Mouse (Mus musculus): ENCODE measurements around the gene Mrpl39.

Mrpl39 gene

GRCm38 (mm10) chr16:84744703-84745490 lies 9.4 kb upstream of the Mrpl39 start:
- no peak for DNase-seq (ENCODE audit: low spot score in 2 of 2)

DNA sequence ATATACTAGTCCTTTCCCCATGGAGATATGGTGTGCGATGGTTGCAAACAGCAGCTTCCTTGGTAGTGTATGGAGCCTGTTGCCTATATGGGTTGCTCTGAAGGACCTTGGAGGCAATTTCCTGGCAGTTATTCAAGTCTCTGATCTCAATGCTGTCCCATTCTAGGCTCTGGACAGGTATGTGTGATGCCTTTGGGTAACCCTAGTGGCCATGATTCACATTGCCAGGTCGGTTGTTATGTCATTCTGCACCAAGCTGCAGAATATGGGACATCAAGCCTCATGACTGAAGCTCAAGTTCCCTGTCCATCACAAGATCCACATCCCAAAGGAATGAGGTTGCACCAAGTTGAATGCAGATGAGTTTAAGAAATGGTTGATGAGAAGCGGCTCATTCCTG lies 1.8 kb upstream of the Mrpl39 start:
- no peak for DNase-seq (ENCODE audit: low spot score in 2 of 2)

DNA sequence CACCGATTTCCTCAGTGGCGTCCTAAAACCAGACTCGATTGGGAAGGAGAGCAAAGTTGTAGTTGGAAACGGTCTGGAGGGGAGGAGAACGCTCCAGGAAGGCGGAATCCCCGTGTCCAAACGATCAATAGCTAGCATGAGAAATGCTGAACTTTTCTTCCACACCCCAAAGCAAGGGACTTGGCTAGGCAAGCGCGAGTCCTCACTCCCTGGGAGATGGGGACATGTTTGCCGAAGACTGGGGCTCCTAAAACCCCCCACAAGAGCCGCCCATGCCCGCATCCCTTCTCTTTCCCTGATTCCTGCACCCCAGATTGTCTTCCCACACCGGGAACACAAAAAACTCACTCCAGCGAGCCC lies 756 bp downstream of the Mrpl39 start:
- no peak for DNase-seq (ENCODE audit: low spot score in 2 of 2)

DNA sequence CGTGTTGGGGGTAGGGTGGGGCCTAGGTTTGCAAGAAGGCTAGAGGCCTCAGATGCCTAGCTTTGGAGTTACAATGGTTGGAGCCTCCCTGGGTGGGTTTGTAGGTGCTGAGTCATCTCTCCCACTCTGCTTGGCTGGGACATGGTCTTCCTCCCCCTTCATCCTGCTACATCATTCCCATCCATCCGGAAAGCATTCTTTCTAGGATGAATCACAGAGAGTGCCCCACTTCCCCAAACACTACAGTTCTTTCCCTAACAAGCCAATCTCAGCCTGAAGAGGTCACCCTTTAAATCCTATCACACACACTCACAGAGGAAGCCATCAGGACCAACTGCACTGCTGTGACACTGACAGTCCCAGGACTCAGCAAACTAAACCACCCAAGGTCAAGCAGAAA lies 14.9 kb downstream of the Mrpl39 start:
- DNase-seq (ENCODE audit: low spot score in 2 of 2) = no peak

DNA sequence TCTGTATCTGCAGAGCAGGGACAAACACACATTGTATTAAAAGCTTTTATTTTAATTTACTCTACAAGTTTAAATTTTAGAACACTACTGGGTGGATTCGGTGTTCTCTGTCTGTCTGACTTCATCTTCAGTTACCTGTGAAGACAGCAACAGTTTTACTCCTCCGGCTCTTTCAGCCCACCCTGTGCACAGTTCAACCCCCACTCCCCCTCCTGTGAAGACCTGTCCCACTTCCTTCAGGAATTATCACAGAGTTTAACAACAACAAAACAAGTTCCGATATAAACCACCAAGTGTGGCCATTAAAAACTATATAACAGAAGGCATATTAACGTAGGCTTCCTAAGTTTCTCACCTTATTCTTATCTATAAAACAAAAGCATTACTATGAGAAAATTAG lies 17.3 kb downstream of the Mrpl39 start:
- DNase-seq (ENCODE audit: low spot score in 2 of 2) = no peak

DNA sequence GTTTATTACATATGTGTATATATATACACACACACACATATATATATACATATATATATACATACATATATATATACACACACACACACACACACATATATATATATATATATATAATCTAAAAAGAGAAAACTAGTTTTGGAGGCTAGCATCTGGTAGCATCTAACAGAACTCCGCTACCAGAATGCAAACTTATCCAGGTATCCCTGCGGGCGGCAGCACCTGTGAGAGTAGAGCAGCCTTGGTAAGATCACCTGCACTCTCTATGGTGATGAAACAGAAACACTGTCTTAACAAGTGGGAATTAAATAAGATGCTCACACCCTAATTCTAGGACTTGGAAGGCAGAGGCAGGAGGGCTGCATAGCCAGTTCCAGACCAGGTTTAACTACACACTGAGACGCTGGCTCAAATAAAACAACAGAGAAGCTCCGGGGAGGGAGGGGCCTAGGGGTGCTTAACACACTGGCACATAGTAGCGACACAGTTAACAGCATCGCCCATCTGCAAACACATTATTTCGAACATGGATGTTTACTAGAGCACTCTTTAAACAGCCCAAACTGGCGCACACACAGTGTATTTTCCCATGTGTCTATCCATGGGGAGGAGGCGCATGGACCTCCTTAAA lies 17.8 kb downstream of the Mrpl39 start:
- no peak for DNase-seq (ENCODE audit: low spot score in 2 of 2)

DNA sequence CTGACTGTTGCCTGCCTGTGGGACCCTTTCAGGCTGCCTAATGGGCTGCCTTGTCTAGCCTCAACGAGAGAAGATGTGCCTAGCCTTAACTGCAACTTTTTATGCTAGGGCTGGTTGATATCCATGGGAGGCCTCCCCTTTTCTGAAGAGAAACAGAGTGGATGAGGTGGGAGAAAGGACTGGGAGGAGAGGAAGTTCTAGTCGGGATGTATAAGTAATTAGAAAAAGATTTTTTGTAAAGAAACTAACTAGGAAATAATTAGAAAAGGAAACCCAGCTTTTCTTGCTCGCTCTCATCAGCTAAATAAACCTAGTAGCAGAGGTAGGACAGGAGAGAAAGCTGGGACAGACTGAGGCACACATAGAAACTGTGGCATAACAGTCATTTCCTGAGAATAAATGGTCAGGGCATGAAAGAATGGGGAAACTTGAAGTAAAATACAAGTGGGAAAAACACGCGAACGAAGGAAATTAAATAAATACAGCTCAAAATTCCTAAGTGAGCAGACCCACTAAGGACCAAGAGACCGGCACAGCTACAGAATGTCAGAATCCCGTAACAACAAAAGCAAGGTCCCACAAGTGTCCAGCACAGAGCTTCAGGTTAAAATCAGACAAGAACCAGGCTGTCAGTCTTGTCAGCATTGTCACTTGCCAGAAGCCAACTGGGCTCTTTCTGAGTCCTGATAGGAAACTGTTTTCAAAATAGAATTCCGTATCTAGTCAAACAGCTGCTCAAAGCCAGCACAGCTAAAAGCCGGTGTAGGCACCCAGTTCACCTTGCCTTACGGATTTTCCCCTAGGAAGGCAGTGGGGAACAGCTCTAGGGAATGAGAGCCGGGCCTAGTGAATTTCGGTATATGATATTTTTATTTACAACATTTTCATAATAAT lies 18.6 kb downstream of the Mrpl39 start:
- DNase-seq (ENCODE audit: low spot score in 2 of 2) = no peak

- no peak for DNase-seq (ENCODE audit: low spot score in 2 of 2)
Measured at GRCm38 (mm10) chr16:84716197-84716596, 19.3 kb downstream of the Mrpl39 start.

DNA sequence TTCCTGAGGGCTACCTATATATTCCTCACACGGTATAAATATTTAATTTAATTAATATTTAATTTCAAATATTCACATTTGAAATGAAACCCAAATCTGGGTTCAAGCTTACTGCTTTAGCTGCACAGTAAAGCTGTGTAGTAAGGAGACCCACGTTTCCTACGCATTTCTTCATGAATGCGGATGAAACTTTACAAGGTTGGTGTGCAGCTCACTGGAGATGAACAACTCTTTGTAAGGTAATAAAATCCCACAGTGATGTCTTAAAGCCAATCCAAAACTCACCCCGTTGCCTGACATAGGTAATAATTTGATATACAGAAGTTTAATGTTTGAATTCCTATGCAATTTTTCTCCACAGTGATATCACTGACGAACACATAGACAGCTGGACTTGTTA lies 20.6 kb downstream of the Mrpl39 start:
- DNase-seq (ENCODE audit: low spot score in 2 of 2) = no peak

- DNase-seq (ENCODE audit: low spot score in 2 of 2) = no peak
Measured at GRCm38 (mm10) chr16:84713926-84714325, 21.6 kb downstream of the Mrpl39 start.

DNA sequence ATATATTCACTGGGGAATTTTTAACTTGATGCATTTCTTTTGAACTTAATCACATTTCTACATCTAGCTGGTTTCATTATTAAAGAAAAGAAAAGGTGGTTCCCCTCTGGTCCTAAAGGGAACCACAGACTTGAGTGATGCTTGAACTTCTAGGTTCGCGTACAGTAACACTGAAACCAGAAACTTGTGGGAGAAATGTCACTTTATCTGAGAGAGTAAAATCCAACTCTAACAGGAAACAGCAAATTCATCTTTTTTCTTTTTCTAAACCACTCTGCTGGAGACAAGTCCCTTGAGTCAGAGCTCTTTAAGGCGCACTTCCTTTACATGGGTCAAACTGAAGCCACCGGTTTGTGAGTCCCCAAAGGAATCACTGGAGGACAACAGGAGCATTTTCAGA lies 22.4 kb downstream of the Mrpl39 start:
- no peak for DNase-seq (ENCODE audit: low spot score in 2 of 2)

DNA sequence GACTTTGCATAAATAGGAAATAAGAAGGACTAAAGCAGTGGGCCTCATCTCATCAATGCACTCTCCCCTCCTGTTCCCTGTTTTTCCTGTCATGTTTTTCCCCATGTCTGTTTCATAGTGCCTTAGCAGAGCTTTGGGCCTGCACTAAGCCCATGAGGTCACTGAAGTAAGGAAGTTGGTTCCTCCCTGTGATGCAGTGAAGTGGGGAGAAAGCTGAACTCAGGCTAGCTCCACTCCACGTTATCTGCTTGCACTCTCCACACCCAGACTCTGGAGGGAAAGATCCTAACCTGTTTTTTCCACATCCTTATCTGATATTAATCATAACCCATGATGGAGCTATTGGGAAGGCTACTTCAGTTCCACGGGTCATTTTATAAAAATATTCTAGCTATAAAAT lies 26.9 kb downstream of the Mrpl39 start:
- DNase-seq (ENCODE audit: low spot score in 2 of 2) = no peak

- no peak for DNase-seq (ENCODE audit: low spot score in 2 of 2)
Measured at GRCm38 (mm10) chr16:84707802-84708201, 27.7 kb downstream of the Mrpl39 start.

DNA sequence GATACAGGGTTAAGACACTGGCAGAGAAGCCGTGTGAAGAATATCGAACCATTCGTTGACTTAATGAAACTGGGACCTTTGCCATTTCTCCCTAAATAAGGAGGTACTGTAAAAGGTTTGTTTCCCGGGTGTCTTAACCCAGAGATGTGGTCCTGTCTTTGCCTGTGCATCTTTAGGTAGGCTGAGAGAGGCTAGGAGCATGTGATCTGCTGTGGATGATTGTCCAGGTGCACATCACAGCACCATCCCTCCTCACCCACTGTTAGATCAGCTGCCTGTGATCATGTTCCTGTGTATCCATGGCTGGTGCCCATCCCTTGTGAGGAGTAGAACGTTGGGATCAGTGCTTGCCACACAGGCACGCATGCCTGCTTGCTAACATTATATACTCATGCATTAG lies 29.0 kb downstream of the Mrpl39 start:
- no peak for DNase-seq (ENCODE audit: low spot score in 2 of 2)

DNA sequence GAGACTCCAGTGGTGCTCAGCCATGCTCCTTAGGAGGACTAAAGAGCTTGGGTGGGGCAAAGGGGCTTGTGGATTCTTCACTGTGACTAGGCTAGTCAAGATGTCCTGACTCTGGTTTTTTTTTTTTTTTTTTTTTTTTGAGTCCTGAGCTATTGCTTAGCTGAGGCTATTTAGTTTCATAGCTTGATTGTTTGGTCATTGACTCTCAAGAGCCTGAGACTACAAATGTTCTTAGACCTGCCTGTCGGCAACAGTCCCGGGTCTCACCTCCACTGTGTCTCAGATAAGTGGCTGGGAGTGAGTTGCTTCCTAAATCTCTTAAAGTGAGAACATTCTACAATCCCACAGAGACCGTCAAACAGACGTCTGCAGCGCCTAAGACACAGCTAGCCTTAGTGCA lies 30.0 kb downstream of the Mrpl39 start:
- no peak for DNase-seq (ENCODE audit: low spot score in 2 of 2)

GRCm38 (mm10) chr16:84704661-84705240 lies 30.8 kb downstream of the Mrpl39 start:
- no peak for DNase-seq (ENCODE audit: low spot score in 2 of 2)

GRCm38 (mm10) chr16:84703769-84704660 lies 31.5 kb downstream of the Mrpl39 start:
- no peak for DNase-seq (ENCODE audit: low spot score in 2 of 2)

DNA sequence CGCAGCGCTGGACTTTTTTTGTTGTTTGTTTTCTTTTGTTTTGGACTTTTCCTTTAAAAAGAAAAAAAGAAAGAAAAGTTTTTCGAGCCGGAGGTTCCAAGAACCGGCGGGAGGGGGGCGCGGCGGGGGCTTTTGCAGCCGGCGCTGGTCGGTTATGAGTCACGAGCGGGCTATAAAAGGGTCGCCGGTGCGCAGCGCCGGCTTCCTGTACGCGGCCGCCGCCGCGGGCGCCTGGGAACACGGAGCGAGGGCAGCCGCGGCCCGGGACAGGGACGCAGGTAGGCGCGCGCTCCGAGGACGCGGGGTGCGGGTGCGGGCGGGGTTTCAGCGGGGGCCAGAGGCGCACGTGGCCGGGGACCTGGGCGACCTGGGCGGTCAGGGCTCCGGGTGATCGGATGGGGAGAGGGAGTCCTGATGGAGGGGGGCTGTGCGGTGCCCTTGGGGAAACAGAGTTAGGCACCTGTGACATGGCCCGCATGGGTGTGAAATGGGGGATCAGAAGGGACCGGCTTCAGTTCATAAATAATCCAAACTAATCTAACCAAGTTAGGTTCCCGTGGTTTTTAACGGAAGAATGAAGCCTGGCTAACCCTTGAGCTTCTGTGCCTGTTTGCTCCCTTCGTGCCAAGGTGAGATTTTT lies 32.3 kb downstream of the Mrpl39 start:
- DNase-seq (ENCODE audit: low spot score in 2 of 2) = no peak

DNA sequence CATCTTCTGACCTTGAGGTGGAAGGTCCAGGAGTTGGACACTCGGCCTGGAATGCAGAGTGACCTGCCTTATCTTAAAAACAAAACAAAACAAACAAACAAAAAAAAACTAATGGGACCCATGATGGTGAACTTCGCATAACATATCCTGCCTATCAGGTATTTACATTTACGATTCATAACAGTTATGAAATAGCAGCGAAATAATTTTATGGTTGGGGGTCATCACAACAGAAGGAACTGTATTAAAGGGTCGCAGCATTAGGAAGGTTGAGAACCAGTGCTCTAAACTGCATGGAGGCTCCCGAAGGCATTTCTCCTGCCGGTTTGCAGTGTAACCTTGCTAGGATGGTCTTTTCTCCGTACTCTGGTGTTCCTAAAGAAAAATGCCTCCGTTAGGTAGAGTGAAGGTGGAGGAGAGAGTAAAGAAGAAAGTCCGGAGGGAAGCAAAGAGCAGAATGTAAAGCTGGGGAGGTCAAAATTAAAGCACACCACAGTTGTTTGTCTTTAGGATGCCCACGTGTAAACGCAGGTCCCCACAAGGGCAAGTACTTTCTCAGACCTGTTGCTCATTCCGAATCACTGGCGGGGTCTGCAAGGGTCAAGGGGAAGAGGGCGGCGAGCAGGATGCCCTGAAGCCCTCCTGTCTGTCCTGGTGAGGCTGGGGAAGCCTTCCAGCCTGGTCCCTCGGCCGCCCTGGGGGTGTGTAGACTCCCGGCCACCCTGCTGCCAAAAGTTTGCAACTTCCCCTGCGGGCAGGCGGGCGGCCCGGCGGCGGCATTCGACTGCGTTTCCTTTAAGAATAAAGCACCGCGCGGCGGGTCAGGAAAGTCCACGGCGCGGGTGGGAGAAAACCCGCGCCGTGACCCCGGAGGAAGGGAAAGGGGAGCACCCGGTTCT lies 33.1 kb downstream of the Mrpl39 start:
- DNase-seq (ENCODE audit: low spot score in 2 of 2) = no peak

DNA sequence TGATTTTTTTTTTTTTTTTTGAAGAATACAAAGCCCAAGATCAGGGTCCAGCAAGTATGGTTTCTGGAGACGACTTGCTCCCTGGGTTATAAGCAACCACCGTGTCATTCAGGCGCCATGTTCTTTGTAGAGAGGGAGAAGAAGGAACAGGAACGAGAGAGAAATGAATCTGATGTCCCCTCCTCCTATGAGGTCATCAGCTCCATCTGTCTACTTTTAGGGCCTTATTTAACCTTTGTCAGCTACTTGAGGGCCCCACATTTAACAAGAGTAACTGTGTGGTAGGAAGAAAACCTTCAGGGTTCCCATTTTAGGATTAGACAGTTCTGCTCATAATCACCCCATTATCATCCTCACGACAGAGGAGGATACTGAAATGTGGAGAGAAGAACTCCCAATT lies 34.5 kb downstream of the Mrpl39 start:
- DNase-seq (ENCODE audit: low spot score in 2 of 2) = no peak
